Mouse (Mus musculus) small intestine, adult 10 weeks (tissue): Measurements from ENCODE around the gene Anxa2. TPM values are rescaled to one million over a fixed set of nuclear protein-coding genes. Genes with fewer than 3 reads are reported as not detected.

Experiments
- polyA plus RNA-seq: library from polyadenylated mRNA; stranded (reverse); fragments of 350-450 nt; fragmentation: Illumina TruSeq; extraction: RNeasy Lipid Tissue Mini Kit (QIAGEN cat#74804); gene quantifications from one replicate; pipeline ENCODE4 v1.2.3, GENCODE M21; 2014; ENCODE audit warnings: low replicate concordance

Anxa2 gene
- polyA plus RNA-seq: 121 TPM

DNA sequence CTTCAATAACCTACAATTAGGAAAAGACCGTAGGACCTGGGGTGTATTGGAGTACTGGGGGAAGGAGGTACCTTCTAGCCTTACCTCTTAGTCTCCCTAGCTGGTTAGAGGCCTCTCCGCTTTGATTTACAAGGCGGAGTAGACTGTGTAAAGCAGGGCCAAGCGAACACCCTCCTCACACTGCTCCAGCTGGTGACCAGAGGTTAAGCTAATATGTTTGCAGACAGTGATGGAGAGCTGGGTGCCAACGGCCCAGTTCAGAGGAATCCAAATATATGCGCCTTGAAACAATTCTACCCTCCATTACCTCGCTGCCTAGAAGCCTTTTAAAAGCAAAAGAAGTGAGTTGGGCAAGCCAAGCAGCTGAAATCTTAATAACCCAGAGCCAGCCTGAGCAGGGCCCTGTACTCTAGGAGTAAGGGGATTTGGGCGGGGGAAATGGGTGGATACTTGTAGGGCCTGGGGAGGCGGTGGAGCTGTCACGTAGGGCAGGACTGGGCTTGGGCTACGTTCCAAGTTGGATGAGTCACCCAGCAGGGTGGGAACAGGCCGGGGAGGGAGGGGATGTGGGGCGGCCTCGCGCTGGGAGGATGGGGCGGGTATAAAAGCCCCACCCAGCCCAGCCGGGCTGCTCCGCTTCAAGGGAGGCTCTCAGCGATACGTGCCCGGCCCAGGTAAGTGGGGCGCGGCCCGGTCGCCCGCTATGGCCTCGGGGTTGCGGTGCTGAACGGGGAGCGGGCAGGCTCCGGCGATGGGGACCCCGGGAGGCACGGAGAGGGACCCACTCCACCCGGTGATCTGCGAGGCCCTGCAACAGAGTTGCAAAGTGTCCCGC, at the start of gene Anxa2:
Gene Anxa2, plus strand, starts transcription at position 555 of the 835 bp plus-strand sequence.

Other genes starting within 250 kb of the Anxa2 start
- 23.0 TPM for gene Ice2, start 55.7 kb upstream of the Anxa2 start, polyA plus RNA-seq